Mouse (Mus musculus) ES-E14 (cell line): ENCODE measurements around the gene Madcam1.

Experiments used
- HCFC1 ChIP-seq: IDR thresholded peaks from 2 replicates; pipeline ENCODE4 v1.6.1; 2012; ENCODE audit warnings: low read length, inconsistent platforms, borderline replicate concordance; ENCODE audit not compliant: insufficient read depth
- ZC3H11A ChIP-seq: IDR thresholded peaks from 2 replicates; pipeline ENCODE4 v1.6.1; 2012; ENCODE audit warnings: low read depth, mild to moderate bottlenecking, inconsistent platforms, low read length, borderline replicate concordance
- ZNF384 ChIP-seq: IDR thresholded peaks from 2 replicates; pipeline ENCODE4 v1.6.1; 2012; ENCODE audit warnings: low read depth, low read length, inconsistent platforms

DNA sequence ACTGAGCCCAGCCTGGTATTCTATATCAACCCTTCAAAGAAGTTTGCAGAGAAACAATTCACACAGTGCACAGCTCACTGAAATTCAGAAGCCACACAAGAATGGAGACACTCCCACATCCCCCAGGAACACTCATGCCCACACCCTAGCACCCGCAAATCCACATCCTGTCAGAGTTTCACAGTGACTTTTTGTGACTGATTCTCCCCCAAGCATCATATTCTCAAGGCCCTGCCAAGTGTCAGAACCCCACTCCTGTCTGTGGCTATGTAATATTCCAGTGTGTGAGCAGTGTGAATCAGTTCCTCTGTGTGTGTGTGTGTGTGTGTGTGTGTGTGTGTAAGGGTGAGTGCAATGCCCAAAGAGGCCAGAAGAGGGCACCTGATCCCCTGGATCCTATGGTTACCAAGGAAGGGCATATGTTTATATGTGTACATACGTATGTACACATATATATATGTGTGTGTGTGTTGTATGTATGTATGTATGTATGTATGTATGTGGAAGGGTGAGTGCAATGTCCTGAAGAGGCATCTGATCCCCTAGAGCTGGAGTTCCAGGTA lies 27.7 kb downstream of the Madcam1 start:
- TF ChIP-seq HCFC1 (no peak), ZNF384 (no peak), ZC3H11A (no peak)
